Mouse (Mus musculus) liver, embryonic 13.5 days (tissue): ENCODE results near the gene Tank. TPM values are rescaled to one million over a fixed set of nuclear protein-coding genes. Genes with fewer than 3 reads are reported as not detected.

ENCODE experiments used
- ATAC-seq: fragments of 200-750 bp; cut with Nextera tagmentation; 2 replicates; pipeline ENCODE4 v1.8.0; 2017; ENCODE audit warnings: low read depth, mild to moderate bottlenecking, moderate number of reproducible peaks, moderate library complexity
- DNase-seq: peaks from one replicate; pipeline ENCODE4 v3.0.0; 2022
- H3K27ac ChIP-seq: fragments of 300-500 bp; sonication (generic); 2 replicates; pipeline ENCODE4 v1.5.1; 2015; ENCODE audit warnings: moderate library complexity, mild to moderate bottlenecking, inconsistent platforms
- H3K27me3 ChIP-seq: fragments of 300-500 bp; sonication (generic); 2 replicates; pipeline ENCODE4 v1.6.1; 2015; ENCODE audit warnings: mild to moderate bottlenecking, inconsistent platforms
- H3K36me3 ChIP-seq: fragments of 300-500 bp; sonication (generic); 2 replicates; pipeline ENCODE4 v1.6.1; 2015; ENCODE audit warnings: mild to moderate bottlenecking, inconsistent platforms
- H3K4me1 ChIP-seq: fragments of 300-500 bp; sonication (generic); replicated peaks from 2 replicates; pipeline ENCODE4 v1.6.1; 2015; ENCODE audit warnings: inconsistent platforms
- H3K4me2 ChIP-seq: fragments of 300-500 bp; sonication (generic); 2 replicates; pipeline ENCODE4 v1.6.1; 2015; ENCODE audit warnings: inconsistent platforms, mild to moderate bottlenecking, moderate library complexity
- H3K4me3 ChIP-seq: fragments of 300-500 bp; sonication (generic); replicated peaks from 2 replicates; pipeline ENCODE4 v1.5.1; 2015; ENCODE audit warnings: mild to moderate bottlenecking, inconsistent platforms
- H3K9ac ChIP-seq: fragments of 300-500 bp; sonication (generic); 2 replicates; pipeline ENCODE4 v1.6.1; 2015; ENCODE audit warnings: mild to moderate bottlenecking, inconsistent platforms
- H3K9me3 ChIP-seq: fragments of 300-500 bp; sonication (generic); replicated peaks from 2 replicates; pipeline ENCODE4 v1.6.1; 2016; ENCODE audit warnings: inconsistent platforms
- WGBS: fragments of 180-500 bp; shearing (Covaris S2); methylation state at CpG from one replicate; pipeline ENCODE4 v1.1.7; 2015; ENCODE audit not compliant: insufficient replicate concordance; 5-methylcytosine and 5-hydroxymethylcytosine counted together
- polyA plus RNA-seq: library from polyadenylated mRNA; unstranded; fragments of >200 nt; fragmentation: Nextera tagmentation; extraction: Ambion mirVana; gene quantifications from 2 replicates; pipeline ENCODE4 v1.2.1, GENCODE M21; 2015

Tank gene
- polyA plus RNA-seq: 24.1 and 32.7 TPM in 2 replicates

DNA sequence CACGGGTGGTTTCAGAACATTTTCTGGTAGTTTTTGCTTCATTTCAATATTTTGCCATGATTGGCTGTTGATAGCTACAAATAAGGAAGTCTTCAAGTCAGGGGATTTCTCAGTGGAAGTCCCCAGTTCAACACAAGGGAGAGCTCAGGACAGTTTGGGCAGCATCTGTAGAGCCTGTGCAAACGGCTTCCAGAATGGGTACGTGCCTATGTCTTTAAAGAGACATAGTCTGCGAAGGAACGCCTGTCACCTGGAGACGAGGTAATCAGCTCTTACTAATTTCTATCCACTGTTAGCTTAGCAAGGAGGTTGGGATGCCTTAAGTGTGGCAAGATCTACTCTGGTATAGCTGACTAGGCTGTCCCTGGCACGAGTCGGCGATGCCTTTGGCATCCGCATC lies at the start of gene Tank:
Gene Tank (plus strand): TSS at position 153 of the 400 bp plus-strand sequence.
- 68% methylated on average over 10 of the region's 10 CpGs for WGBS

DNA sequence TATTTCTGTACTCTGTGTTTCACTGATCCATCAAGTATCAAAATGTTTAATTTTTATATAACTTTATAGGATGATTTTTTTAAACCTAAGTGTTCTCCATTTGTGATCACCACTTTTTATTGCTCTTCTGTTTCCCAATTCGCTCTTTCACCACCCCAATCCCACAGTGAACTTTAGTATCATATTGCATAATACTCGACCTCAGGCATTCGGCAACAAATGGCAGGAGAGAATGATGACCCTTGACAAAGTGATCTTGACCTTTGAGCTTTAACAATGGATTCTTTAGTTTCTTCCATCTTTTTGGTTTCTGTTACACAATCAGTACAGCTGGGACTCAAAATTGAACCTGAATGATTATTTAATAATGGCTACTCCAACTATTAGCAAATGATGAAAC lies 46.1 kb upstream of the Tank start:
- DNase-seq (no peak), ATAC-seq (no peak)
- H3K36me3 ChIP-seq: no peaks in the 10 kb centered on the region
- no peaks in the 10 kb centered on the region for H3K9me3 ChIP-seq
- H3K27me3 ChIP-seq: no peaks in the 10 kb centered on the region
- H3K4me2 ChIP-seq: no peak overlapping the region
- no peak overlapping the region for H3K9ac ChIP-seq
- H3K27ac ChIP-seq: no peak overlapping the region
- H3K4me1 ChIP-seq: no peaks in the 10 kb centered on the region
- H3K4me3 ChIP-seq: no peak overlapping the region
- WGBS: 57% methylated on average over 3 of the region's 3 CpGs

More for the DNA sequence above, at the start of gene Tank:
- Histone ChIP-seq H3K27me3 (no peaks in the 10 kb centered on the region), H3K27ac (no peak within 1 kb of the TSS), H3K4me1 (no peaks in the 10 kb centered on the region), H3K4me3 (no peak within 1 kb of the TSS), H3K36me3 (no peaks in the 10 kb centered on the region), H3K4me2 (no peak within 1 kb of the TSS), H3K9me3 (no peaks in the 10 kb centered on the region), H3K9ac (no peak within 1 kb of the TSS)
- ATAC-seq (no peak), DNase-seq (no peak)

DNA sequence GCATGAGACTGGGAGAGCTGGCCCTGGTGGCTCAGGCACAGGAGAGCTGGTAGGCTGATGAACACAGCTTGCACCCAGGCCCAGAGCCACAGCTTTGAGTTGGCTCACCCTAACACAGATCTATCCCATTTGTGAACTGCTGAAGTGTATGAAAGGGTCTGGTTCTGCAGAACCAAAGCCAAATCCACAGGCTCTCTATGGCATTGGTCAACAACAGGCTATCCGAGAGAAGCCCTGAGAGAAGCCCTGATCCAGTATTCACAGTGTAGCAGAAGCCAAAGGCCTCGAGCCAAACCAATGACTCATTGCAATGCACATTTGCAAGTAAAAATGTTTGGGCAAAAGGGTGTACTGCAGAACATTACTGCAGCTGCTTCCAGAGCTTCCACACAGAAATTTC lies 45.3 kb upstream of the Tank start:
- no peak for DNase-seq
- H3K4me2 ChIP-seq: no peak overlapping the region

DNA sequence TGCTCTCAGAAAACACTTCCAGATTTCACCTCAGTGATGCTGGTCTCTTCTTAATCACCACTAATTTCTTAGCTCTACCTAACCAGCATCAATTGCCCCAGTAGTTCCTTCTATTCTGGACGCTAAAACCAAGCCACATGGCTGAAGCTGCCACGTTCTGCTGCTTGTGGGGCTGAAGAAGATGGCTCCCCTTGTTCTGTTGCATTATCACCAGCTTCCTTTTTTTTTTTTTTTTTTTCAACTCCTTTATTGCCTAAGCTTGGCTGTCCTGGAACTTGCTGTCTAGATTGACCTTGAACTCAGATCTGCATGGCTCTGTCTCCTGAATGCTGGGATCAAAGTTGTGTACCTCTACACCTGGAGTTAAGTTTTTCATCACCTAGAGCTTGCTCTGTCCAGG lies 41.5 kb upstream of the Tank start:
- no peak overlapping the region for H3K4me2 ChIP-seq
- H3K27ac ChIP-seq: no peak overlapping the region
- no peaks in the 10 kb centered on the region for H3K4me1 ChIP-seq
- no peaks in the 10 kb centered on the region for H3K27me3 ChIP-seq
- no peaks in the 10 kb centered on the region for H3K36me3 ChIP-seq
- H3K9me3 ChIP-seq: no peaks in the 10 kb centered on the region
- H3K9ac ChIP-seq: no peak overlapping the region
- no peak overlapping the region for H3K4me3 ChIP-seq
- DNase-seq (no peak), ATAC-seq (no peak)
- 48% methylated on average over 2 of the region's 2 CpGs for WGBS

More for the DNA sequence above, 45.3 kb upstream of the Tank start:
- H3K27ac ChIP-seq: no peak overlapping the region
- H3K9me3 ChIP-seq: no peaks in the 10 kb centered on the region
- H3K4me3 ChIP-seq: no peak overlapping the region
- 55% methylated on average over 2 of the region's 2 CpGs for WGBS
- no peaks in the 10 kb centered on the region for H3K4me1 ChIP-seq
- ATAC-seq: no peak
- no peak overlapping the region for H3K9ac ChIP-seq
- H3K27me3 ChIP-seq: no peaks in the 10 kb centered on the region
- no peaks in the 10 kb centered on the region for H3K36me3 ChIP-seq

DNA sequence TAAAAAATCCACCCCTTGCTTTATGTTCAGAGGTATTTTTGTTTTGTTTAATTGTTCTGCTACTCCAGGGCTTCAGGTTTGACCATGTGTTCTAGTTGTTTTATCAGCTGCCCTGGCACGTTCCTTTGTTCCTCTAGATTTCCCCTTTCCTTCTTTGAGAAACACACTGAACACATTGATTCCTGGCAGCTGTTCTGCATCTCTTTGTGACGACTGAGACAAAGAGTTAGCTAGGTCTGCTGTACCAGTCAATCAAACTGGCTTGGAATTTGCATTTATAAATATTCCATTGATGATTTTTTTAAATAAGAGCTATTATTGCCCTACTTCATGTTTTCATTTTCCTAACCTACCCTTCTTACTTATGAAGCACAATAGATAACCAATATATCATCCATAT lies 39.0 kb upstream of the Tank start:
- Histone ChIP-seq H3K9me3 (no peaks in the 10 kb centered on the region), H3K27ac (no peak overlapping the region), H3K4me3 (no peak overlapping the region), H3K9ac (no peak overlapping the region), H3K4me1 (no peaks in the 10 kb centered on the region), H3K36me3 (no peaks in the 10 kb centered on the region), H3K4me2 (no peak overlapping the region), H3K27me3 (no peaks in the 10 kb centered on the region)
- ATAC-seq (no peak), DNase-seq (no peak)
- 27% methylated on average over 2 of the region's 2 CpGs for WGBS

DNA sequence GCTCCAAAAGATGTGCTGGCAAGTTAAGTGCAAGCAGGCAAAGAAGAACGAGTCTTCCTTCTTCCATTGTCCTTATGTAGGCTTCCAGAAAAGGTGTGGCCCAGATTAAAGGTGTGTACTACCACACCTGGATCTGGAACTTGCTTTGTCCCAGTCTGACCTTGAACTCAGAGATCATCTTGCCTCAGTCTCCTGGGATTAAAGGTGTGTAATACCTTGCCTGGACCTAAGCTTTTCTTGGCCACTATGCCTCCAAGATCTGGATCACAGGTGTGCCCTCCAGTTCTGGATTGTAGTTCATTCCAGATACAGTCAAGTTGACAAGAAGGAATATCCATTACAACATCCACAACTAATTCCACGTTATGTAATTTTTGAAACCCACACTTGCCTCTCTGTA lies 36.0 kb upstream of the Tank start:
- WGBS: 73% methylated on average over 2 of the region's 2 CpGs
- no peak overlapping the region for H3K27ac ChIP-seq
- no peaks in the 10 kb centered on the region for H3K4me1 ChIP-seq
- H3K4me2 ChIP-seq: no peak overlapping the region
- no peak for DNase-seq
- no peak for ATAC-seq
- no peak overlapping the region for H3K4me3 ChIP-seq
- H3K9ac ChIP-seq: no peak overlapping the region
- no peaks in the 10 kb centered on the region for H3K27me3 ChIP-seq
- H3K9me3 ChIP-seq: no peaks in the 10 kb centered on the region
- no peaks in the 10 kb centered on the region for H3K36me3 ChIP-seq

DNA sequence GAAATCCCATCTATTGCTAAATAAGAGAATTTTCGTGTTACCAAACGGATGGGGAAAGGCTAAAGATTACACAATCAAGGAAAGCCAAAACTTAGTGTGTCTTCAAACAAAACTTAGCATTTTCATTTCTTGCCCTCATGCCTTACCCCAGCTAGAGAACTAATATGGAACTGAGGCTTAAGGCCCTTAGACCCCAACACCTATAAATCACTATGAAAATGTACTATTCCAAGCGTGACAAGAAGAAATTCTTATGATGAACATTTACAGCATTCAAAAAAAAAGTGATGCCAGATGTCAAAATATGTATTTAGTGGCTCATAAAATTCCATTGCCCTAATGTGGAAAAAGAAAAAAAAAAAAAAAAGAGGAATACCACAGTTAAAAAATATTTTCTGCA lies 32.7 kb upstream of the Tank start:
- 57% methylated on average over 3 of the region's 3 CpGs for WGBS
- H3K4me2 ChIP-seq: no peak overlapping the region
- H3K27me3 ChIP-seq: no peaks in the 10 kb centered on the region
- no peak overlapping the region for H3K9ac ChIP-seq
- H3K36me3 ChIP-seq: no peaks in the 10 kb centered on the region
- H3K27ac ChIP-seq: no peak overlapping the region
- DNase-seq: no peak
- no peaks in the 10 kb centered on the region for H3K9me3 ChIP-seq
- H3K4me3 ChIP-seq: no peak overlapping the region
- ATAC-seq: no peak
- no peaks in the 10 kb centered on the region for H3K4me1 ChIP-seq

DNA sequence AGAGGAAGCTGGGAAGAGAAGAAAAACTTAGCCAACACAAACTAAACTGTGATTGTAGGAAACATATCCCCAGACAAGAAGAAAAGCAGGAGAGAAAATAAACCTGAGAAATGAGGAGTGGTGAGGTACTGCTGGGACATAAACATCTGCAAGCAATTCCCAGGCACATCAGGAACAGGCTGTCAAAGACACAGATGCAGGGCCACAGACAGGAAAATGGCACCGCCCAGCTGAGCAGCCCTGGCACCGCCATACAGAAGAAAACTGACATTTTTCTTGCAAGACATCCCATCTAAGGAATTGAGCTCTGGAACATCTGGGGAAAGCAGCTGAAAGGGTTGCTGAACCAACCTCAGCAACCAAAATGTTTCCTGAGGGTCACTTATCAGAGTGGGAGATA lies 30.4 kb upstream of the Tank start:
- H3K9ac ChIP-seq: no peak overlapping the region
- H3K4me1 ChIP-seq: no peaks in the 10 kb centered on the region
- H3K9me3 ChIP-seq: no peaks in the 10 kb centered on the region
- H3K4me3 ChIP-seq: no peak overlapping the region
- DNase-seq: no peak
- no peak overlapping the region for H3K4me2 ChIP-seq
- 24% methylated on average over 2 of the region's 2 CpGs for WGBS
- no peak for ATAC-seq
- H3K27me3 ChIP-seq: no peaks in the 10 kb centered on the region
- H3K27ac ChIP-seq: no peak overlapping the region
- H3K36me3 ChIP-seq: no peaks in the 10 kb centered on the region

DNA sequence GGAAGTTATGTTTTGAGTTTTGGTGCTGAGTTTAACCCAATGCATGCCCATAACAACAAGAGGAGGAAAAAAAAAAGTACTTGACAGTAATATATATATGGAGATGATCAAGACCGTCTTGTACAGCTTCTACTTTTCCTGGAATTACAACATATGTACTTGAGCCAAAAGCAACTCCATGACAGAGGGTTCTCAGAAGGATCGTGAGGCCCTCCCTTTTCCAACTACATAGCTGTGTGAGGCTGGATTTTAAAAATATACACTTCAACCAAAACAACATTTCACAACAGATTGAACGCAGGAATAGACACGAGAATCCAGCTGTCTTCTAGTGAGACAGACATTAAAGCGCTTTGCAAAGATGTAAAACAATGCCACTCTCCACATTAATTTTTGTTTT lies 26.7 kb upstream of the Tank start:
- ATAC-seq: no peak
- WGBS: 72% methylated on average over 5 of the region's 5 CpGs
- Histone ChIP-seq H3K9ac (no peak overlapping the region), H3K27ac (no peak overlapping the region), H3K36me3 (no peaks in the 10 kb centered on the region), H3K4me3 (no peak overlapping the region), H3K27me3 (no peaks in the 10 kb centered on the region), H3K9me3 (no peaks in the 10 kb centered on the region), H3K4me1 (no peaks in the 10 kb centered on the region), H3K4me2 (no peak overlapping the region)
- DNase-seq: no peak

DNA sequence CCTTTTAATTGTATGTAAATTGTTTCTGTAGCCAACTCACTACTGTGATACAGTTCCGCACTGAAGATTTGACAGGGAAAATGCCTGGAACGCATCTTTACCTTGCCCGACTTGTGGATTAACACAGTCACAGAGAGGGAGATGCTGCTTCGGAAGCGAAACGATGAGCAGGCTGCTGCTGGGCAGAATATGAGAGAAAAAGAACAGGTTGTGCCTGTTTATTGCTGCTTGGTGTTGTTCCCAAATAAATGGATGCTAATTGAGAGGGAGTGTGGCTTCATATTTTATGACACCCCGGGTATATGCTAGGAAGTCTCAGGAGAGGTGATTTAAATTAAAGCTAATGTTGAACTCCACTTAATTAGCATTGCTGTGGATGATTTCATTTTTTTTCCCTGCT lies 23.0 kb upstream of the Tank start:
- Histone ChIP-seq H3K4me2 (no peak overlapping the region), H3K9ac (no peak overlapping the region), H3K9me3 (no peaks in the 10 kb centered on the region), H3K27me3 (no peaks in the 10 kb centered on the region), H3K4me3 (no peak overlapping the region), H3K4me1 (no peaks in the 10 kb centered on the region), H3K36me3 (no peaks in the 10 kb centered on the region), H3K27ac (no peak overlapping the region)
- WGBS: 77% methylated on average over 7 of the region's 7 CpGs
- DNase-seq (no peak), ATAC-seq (no peak)

DNA sequence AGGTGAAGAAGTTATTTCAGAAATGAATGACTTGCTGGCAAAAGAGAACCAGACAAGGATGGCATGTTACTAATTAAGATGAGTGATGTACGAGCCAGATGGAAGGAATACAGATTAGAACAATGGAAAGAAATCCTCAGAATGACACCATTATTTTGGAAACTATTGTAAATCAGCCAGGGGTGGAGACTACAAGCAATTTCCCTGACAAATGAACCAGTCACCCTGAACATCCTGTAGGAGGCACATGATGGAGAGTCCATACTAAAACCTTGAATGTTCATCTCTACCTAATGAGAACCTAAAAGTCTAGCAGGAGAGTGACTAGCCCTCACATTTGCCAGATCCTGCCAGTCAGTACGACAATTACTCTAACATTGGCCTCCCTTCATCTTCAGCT lies 22.6 kb upstream of the Tank start:
- Histone ChIP-seq H3K4me2 (no peak overlapping the region), H3K36me3 (no peaks in the 10 kb centered on the region), H3K27ac (no peak overlapping the region), H3K9ac (no peak overlapping the region), H3K4me3 (no peak overlapping the region), H3K9me3 (no peaks in the 10 kb centered on the region), H3K27me3 (no peaks in the 10 kb centered on the region), H3K4me1 (no peaks in the 10 kb centered on the region)
- ATAC-seq (no peak), DNase-seq (no peak)
- WGBS: 48% methylated on average over 2 of the region's 2 CpGs

DNA sequence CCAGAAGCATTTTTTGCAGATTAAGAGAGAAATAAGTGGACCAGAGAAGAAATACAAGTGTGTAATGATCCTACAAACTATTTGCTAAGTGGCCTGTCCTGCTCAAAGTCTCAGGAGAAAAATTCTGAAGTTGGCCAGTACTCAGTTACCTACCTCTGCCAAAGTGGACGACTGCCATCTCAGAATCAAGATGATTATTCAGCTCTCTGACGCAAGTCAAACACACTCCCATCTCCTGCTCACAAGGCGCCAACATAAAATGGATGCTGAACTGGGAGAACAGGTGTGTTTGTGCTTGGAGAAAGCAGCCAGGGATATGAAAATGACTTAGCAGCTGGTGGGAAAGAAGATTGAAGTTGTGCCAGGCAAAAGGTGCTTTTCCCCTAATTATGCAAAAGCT lies 21.7 kb upstream of the Tank start:
- Histone ChIP-seq H3K9me3 (no peaks in the 10 kb centered on the region), H3K4me1 (no peaks in the 10 kb centered on the region), H3K36me3 (no peaks in the 10 kb centered on the region), H3K4me3 (no peak overlapping the region), H3K27ac (no peak overlapping the region), H3K9ac (no peak overlapping the region), H3K4me2 (no peak overlapping the region), H3K27me3 (no peaks in the 10 kb centered on the region)
- no peak for DNase-seq
- ATAC-seq: no peak
- WGBS: 73% methylated on average over 3 of the region's 3 CpGs
